Mouse (Mus musculus): ENCODE measurements around the gene Farsa. TPM values are rescaled to one million over a fixed set of nuclear protein-coding genes. Genes with fewer than 3 reads are reported as not detected.

Farsa gene
- polyA plus RNA-seq, 1 experiment: 59.1 TPM

- peak overlapping the region; percentile 85 for H3K4me3 ChIP-seq (replicated peaks; ENCODE audit: control insufficient read depth, low read depth, low read length)
- H3K27ac ChIP-seq (ENCODE audit: control insufficient read depth, insufficient read depth, low read depth, low read length, poor library complexity): no peak overlapping the region
- 41% methylated on average over 4 of the region's 4 CpGs for WGBS
- no peaks in the 10 kb centered on the region; the same call in 1 of the 2 replicates for H3K4me1 ChIP-seq (ENCODE audit: control insufficient read depth, insufficient read depth, low read length)
- TF ChIP-seq CTCF (IDR thresholded peaks at IDR 0.05; ENCODE audit: control insufficient read depth, insufficient read depth, low read length) (no peak), POLR2A (IDR thresholded peaks at IDR 0.05; ENCODE audit: borderline replicate concordance, control insufficient read depth, low read depth, low read length) (no peak)
Observed at GRCm38 (mm10) chr8:84873016-84873415, 16.2 kb downstream of the Farsa start.

- 61% methylated on average over 3 of the region's 3 CpGs for WGBS
- TF ChIP-seq CTCF (IDR thresholded peaks at IDR 0.05; ENCODE audit: control insufficient read depth, insufficient read depth, low read length) (no peak), POLR2A (IDR thresholded peaks at IDR 0.05; ENCODE audit: borderline replicate concordance, control insufficient read depth, low read depth, low read length) (no peak)
- no peak overlapping the region for H3K27ac ChIP-seq (ENCODE audit: control insufficient read depth, insufficient read depth, low read depth, low read length, poor library complexity)
- no peaks in the 10 kb centered on the region; the same call in 1 of the 2 replicates for H3K4me1 ChIP-seq (ENCODE audit: control insufficient read depth, insufficient read depth, low read length)
- no peak overlapping the region for H3K4me3 ChIP-seq (replicated peaks; ENCODE audit: control insufficient read depth, low read depth, low read length)
Observed at GRCm38 (mm10) chr8:84874339-84874738, 17.6 kb downstream of the Farsa start.

GRCm38 (mm10) chr8:84877297-84878035, 20.7 kb downstream of the Farsa start:
- H3K27ac ChIP-seq (ENCODE audit: control insufficient read depth, insufficient read depth, low read depth, low read length, poor library complexity): no peak overlapping the region
- no peaks in the 10 kb centered on the region for H3K4me1 ChIP-seq (ENCODE audit: control insufficient read depth, insufficient read depth, low read length)

GRCm38 (mm10) chr8:84878915-84879314, 22.1 kb downstream of the Farsa start:
- Histone ChIP-seq H3K4me1 (ENCODE audit: control insufficient read depth, insufficient read depth, low read length) (no peaks in the 10 kb centered on the region), H3K27ac (ENCODE audit: control insufficient read depth, insufficient read depth, low read depth, low read length, poor library complexity) (no peak overlapping the region), H3K4me3 (replicated peaks; ENCODE audit: control insufficient read depth, low read depth, low read length) (no peak overlapping the region)
- 65% methylated on average over 1 of the region's 1 CpGs for WGBS
- TF ChIP-seq POLR2A (IDR thresholded peaks at IDR 0.05; ENCODE audit: borderline replicate concordance, control insufficient read depth, low read depth, low read length): no peak
- no peak for TF ChIP-seq CTCF (IDR thresholded peaks at IDR 0.05; ENCODE audit: control insufficient read depth, insufficient read depth, low read length)

More at GRCm38 (mm10) chr8:84877297-84878035, 20.7 kb downstream of the Farsa start:
- H3K4me3 ChIP-seq (replicated peaks; ENCODE audit: control insufficient read depth, low read depth, low read length): no peak overlapping the region
- WGBS: 69% methylated on average over 3 of the region's 3 CpGs
- no peak for TF ChIP-seq CTCF (IDR thresholded peaks at IDR 0.05; ENCODE audit: control insufficient read depth, insufficient read depth, low read length)
- TF ChIP-seq POLR2A (IDR thresholded peaks at IDR 0.05; ENCODE audit: borderline replicate concordance, control insufficient read depth, low read depth, low read length): no peak

GRCm38 (mm10) chr8:84884728-84885127, 27.9 kb downstream of the Farsa start:
- 75% methylated on average over 4 of the region's 4 CpGs for WGBS
- Histone ChIP-seq H3K27ac (ENCODE audit: control insufficient read depth, insufficient read depth, low read depth, low read length, poor library complexity) (no peak overlapping the region), H3K4me3 (replicated peaks; ENCODE audit: control insufficient read depth, low read depth, low read length) (no peak overlapping the region), H3K4me1 (ENCODE audit: control insufficient read depth, insufficient read depth, low read length) (no peaks in the 10 kb centered on the region; the same call in 1 of the 2 replicates)
- no peak for TF ChIP-seq POLR2A (IDR thresholded peaks at IDR 0.05; ENCODE audit: borderline replicate concordance, control insufficient read depth, low read depth, low read length)

- WGBS: 92% methylated on average over 3 of the region's 3 CpGs
- TF ChIP-seq CTCF (IDR thresholded peaks at IDR 0.05; ENCODE audit: control insufficient read depth, insufficient read depth, low read length) (no peak), POLR2A (IDR thresholded peaks at IDR 0.05; ENCODE audit: borderline replicate concordance, control insufficient read depth, low read depth, low read length) (no peak)
- Histone ChIP-seq H3K4me1 (ENCODE audit: control insufficient read depth, insufficient read depth, low read length) (peaks cover 2% of the 10 kb centered on the region; the same call in 1 of the 2 replicates), H3K27ac (ENCODE audit: control insufficient read depth, insufficient read depth, low read depth, low read length, poor library complexity) (no peak overlapping the region), H3K4me3 (replicated peaks; ENCODE audit: control insufficient read depth, low read depth, low read length) (no peak overlapping the region)
Observed at GRCm38 (mm10) chr8:84888280-84888679, 31.5 kb downstream of the Farsa start.

GRCm38 (mm10) chr8:84889141-84889540, 32.4 kb downstream of the Farsa start:
- no peak for TF ChIP-seq CTCF (IDR thresholded peaks at IDR 0.05; ENCODE audit: control insufficient read depth, insufficient read depth, low read length)
- no peak overlapping the region for H3K4me3 ChIP-seq (replicated peaks; ENCODE audit: control insufficient read depth, low read depth, low read length)
- no peak overlapping the region for H3K27ac ChIP-seq (ENCODE audit: control insufficient read depth, insufficient read depth, low read depth, low read length, poor library complexity)
- WGBS: 87% methylated on average over 1 of the region's 1 CpGs
- H3K4me1 ChIP-seq (ENCODE audit: control insufficient read depth, insufficient read depth, low read length): peaks cover 2% of the 10 kb centered on the region; the same call in 1 of the 2 replicates

- 19% methylated on average over 31 of the region's 31 CpGs for WGBS
- H3K4me3 ChIP-seq (replicated peaks; ENCODE audit: control insufficient read depth, low read depth, low read length): peak overlapping the region; percentile 76
- peak overlapping the region; percentile 23; the same call in 1 of the 2 replicates for H3K27ac ChIP-seq (ENCODE audit: control insufficient read depth, insufficient read depth, low read depth, low read length, poor library complexity)
- TF ChIP-seq CTCF (IDR thresholded peaks at IDR 0.05; ENCODE audit: control insufficient read depth, insufficient read depth, low read length) (no peak), POLR2A (IDR thresholded peaks at IDR 0.05; ENCODE audit: borderline replicate concordance, control insufficient read depth, low read depth, low read length) (peak; percentile 46; the same call in 1 of the 2 replicates)
- peaks cover 2% of the 10 kb centered on the region; the same call in 1 of the 2 replicates for H3K4me1 ChIP-seq (ENCODE audit: control insufficient read depth, insufficient read depth, low read length)
Observed at GRCm38 (mm10) chr8:84892993-84893708, 36.4 kb downstream of the Farsa start.

Measured in bone marrow, adult 2 months (tissue).